Mouse (Mus musculus) layer of hippocampus, postnatal 14 days (tissue): ENCODE results near the gene Vps41. TPM values are rescaled to one million over a fixed set of nuclear protein-coding genes. Genes with fewer than 3 reads are reported as not detected.
A peak's percentile ranks its signal among the peaks of the same experiment; 100 is the strongest.

Experiments used
- DNase-seq, 2 experiments: peaks; one replicate each; pipeline ENCODE4 v3.0.0; 2021 to 2022; ENCODE audit warnings: low spot score in 2 of 2, mixed read lengths in 1 of 2
- total RNA-seq, 2 experiments: library from RNA; stranded (reverse); gene quantifications; 2 replicates each; pipeline ENCODE4 v1.2.3; 2021

The Vps41 gene
- total RNA-seq, 2 experiments from 2014 or later: 135 to 141 TPM

DNA sequence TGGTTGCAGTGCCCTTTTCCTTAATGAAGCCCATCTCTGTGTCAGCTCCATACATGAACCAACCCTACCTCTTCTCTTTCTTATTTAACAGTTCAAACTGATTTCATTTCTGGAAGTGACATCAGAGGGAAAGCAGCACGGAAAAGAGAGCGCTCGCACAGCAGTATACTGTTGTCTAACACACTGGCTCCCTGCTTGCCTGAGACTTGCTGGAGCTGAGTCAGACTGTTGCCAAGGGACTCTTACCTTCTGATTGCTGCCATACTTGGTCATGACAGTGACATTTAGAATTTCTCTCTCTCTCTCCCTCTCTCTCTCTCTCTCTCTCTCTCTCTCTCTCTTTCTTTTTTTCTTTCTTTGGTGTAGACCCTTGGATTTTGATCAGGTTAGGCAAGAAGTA lies 142.3 kb downstream of the Vps41 start:
- DNase-seq: no peak

GRCm38 (mm10) chr13:18868030-18868490 lies 151.0 kb downstream of the Vps41 start:
- DNase-seq: peak in 1 of 2 experiments; percentile 57

- DNase-seq: no peak
Observed at GRCm38 (mm10) chr13:18868825-18869224, 151.7 kb downstream of the Vps41 start.

GRCm38 (mm10) chr13:18875321-18875720 lies 158.2 kb downstream of the Vps41 start:
- no peak for DNase-seq

- peak in 1 of 2 experiments; percentile 18 for DNase-seq
Observed at GRCm38 (mm10) chr13:18892910-18893309, 175.8 kb downstream of the Vps41 start.

- DNase-seq: no peak
Observed at GRCm38 (mm10) chr13:18896789-18897188, 179.7 kb downstream of the Vps41 start.

DNA sequence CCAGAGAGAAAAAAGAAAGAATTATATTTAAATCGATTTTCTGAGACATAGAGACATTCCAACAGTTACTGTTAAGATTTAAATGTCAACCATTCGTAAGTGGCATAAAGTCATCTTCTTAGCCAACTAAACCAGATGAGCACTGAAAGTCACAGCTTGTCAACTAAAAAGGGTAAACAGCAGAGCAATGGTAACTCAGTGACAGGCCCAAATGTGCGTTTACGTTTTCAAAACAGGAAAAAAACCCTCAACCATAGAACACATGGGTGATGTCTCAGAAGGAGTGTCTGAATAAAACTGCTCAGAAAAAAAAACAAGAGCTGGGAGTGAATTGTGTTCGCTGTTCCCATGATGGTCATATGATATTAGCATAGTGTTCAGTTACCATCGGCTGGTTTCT lies 186.5 kb downstream of the Vps41 start:
- DNase-seq: peak in 1 of 2 experiments; percentile 18

GRCm38 (mm10) chr13:18914774-18915173 lies 197.7 kb downstream of the Vps41 start:
- DNase-seq: no peak

Other genes with a start within 250 kb of the Vps41 start
- 100 to 1,000 TPM; 266 to 270 TPM for gene Amph, start 230.9 kb downstream of the Vps41 start, total RNA-seq